Mouse (Mus musculus) kidney, embryonic 14.5 days (tissue): Measurements from ENCODE around the gene Plekhh3. TPM values are rescaled to one million over a fixed set of nuclear protein-coding genes. Genes with fewer than 3 reads are reported as not detected.

Experiments
- ATAC-seq: fragments of 200-750 bp; cut with Nextera tagmentation; 2 replicates; pipeline ENCODE4 v1.8.0; 2017; ENCODE audit warnings: moderate number of reproducible peaks, mild to moderate bottlenecking, moderate TSS enrichment, moderate library complexity; ENCODE audit not compliant: low FRiP score, low TSS enrichment
- H3K27ac ChIP-seq: fragments of 300-500 bp; sonication (generic); 2 replicates; pipeline ENCODE4 v1.5.1; 2014; ENCODE audit warnings: low read depth, mild to moderate bottlenecking, low read length, moderate library complexity, mixed read lengths
- H3K27me3 ChIP-seq: fragments of 300-500 bp; sonication (generic); 2 replicates; pipeline ENCODE4 v1.6.1; 2014; ENCODE audit warnings: mild to moderate bottlenecking, low read length; ENCODE audit not compliant: control insufficient read depth, insufficient read depth
- H3K36me3 ChIP-seq: fragments of 300-500 bp; sonication (generic); 2 replicates; pipeline ENCODE4 v1.6.1; 2014; ENCODE audit warnings: low read length, mixed read lengths; ENCODE audit not compliant: control insufficient read depth, insufficient read depth
- H3K4me1 ChIP-seq: fragments of 300-500 bp; sonication (generic); 2 replicates; pipeline ENCODE4 v1.6.1; 2014; ENCODE audit warnings: low read length, mixed read lengths; ENCODE audit not compliant: control insufficient read depth, insufficient read depth
- H3K4me2 ChIP-seq: fragments of 300-500 bp; sonication (generic); replicated peaks from 2 replicates; pipeline ENCODE4 v1.6.1; 2014; ENCODE audit warnings: low read depth, mild to moderate bottlenecking, low read length
- H3K4me3 ChIP-seq: fragments of 300-500 bp; sonication (generic); 2 replicates; pipeline ENCODE4 v1.5.1; 2014; ENCODE audit warnings: mild to moderate bottlenecking, low read length
- H3K9ac ChIP-seq: fragments of 300-500 bp; sonication (generic); 2 replicates; pipeline ENCODE4 v1.6.1; 2014; ENCODE audit warnings: low read depth, mild to moderate bottlenecking, low read length, moderate library complexity
- H3K9me3 ChIP-seq: fragments of 300-500 bp; sonication (generic); 2 replicates; pipeline ENCODE4 v1.6.1; 2016; ENCODE audit warnings: low read length; ENCODE audit not compliant: control insufficient read depth
- WGBS: fragments of 180-500 bp; shearing (Covaris S2); extraction: QIAGEN DNeasy Blood & Tissue Kit; methylation state at CpG from one replicate; pipeline ENCODE4 v1.1.7; 2014; 5-methylcytosine and 5-hydroxymethylcytosine counted together
- polyA plus RNA-seq: library from polyadenylated mRNA; unstranded; fragments of >200 nt; fragmentation: Nextera tagmentation; extraction: Ambion mirVana; gene quantifications from 2 replicates; pipeline ENCODE4 v1.2.1, GENCODE M21; 2014

The Plekhh3 gene
- polyA plus RNA-seq, 1 experiment from 2014 or later: 17.9 TPM

- no peaks in the 10 kb centered on the region for H3K27me3 ChIP-seq
Observed at GRCm38 (mm10) chr11:101154648-101155047, 16.5 kb downstream of the Plekhh3 start.

GRCm38 (mm10) chr11:101152825-101153224 lies 18.3 kb downstream of the Plekhh3 start:
- 70% methylated on average over 1 of the region's 1 CpGs for WGBS
- H3K9me3 ChIP-seq: no peaks in the 10 kb centered on the region
- H3K9ac ChIP-seq: no peak overlapping the region
- peaks cover 24% of the 10 kb centered on the region for H3K4me1 ChIP-seq
- no peak overlapping the region for H3K4me2 ChIP-seq
- H3K4me3 ChIP-seq: no peak overlapping the region
- ATAC-seq: no peak
- no peaks in the 10 kb centered on the region for H3K27me3 ChIP-seq
- H3K27ac ChIP-seq: no peak overlapping the region
- no peaks in the 10 kb centered on the region for H3K36me3 ChIP-seq

More at GRCm38 (mm10) chr11:101154648-101155047, 16.5 kb downstream of the Plekhh3 start:
- ATAC-seq: no peak
- Histone ChIP-seq H3K4me1 (peaks cover 12% of the 10 kb centered on the region; the same call in 1 of the 2 replicates), H3K9me3 (no peaks in the 10 kb centered on the region), H3K4me3 (no peak overlapping the region), H3K27ac (no peak overlapping the region), H3K4me2 (no peak overlapping the region), H3K36me3 (no peaks in the 10 kb centered on the region), H3K9ac (no peak overlapping the region)

- Histone ChIP-seq H3K9me3 (no peaks in the 10 kb centered on the region), H3K36me3 (no peaks in the 10 kb centered on the region), H3K4me2 (no peak overlapping the region), H3K27me3 (no peaks in the 10 kb centered on the region), H3K27ac (no peak overlapping the region), H3K4me1 (peaks cover 20% of the 10 kb centered on the region), H3K4me3 (no peak overlapping the region), H3K9ac (no peak overlapping the region)
- ATAC-seq: no peak
- whole genome bisulfite sequencing: 56% methylated on average over 2 of the region's 2 CpGs
Observed at GRCm38 (mm10) chr11:101151063-101151462, 20.1 kb downstream of the Plekhh3 start.

- H3K36me3 ChIP-seq: no peaks in the 10 kb centered on the region
- peak; percentile 82 for ATAC-seq
- H3K9ac ChIP-seq: peak overlapping the region; percentile 18; the same call in 1 of the 2 replicates
- no peaks in the 10 kb centered on the region for H3K27me3 ChIP-seq
- no peak overlapping the region; the same call in 1 of the 2 replicates for H3K4me2 ChIP-seq
- peaks cover 12% of the 10 kb centered on the region for H3K4me1 ChIP-seq
- 19% methylated on average over 9 of the region's 9 CpGs for WGBS
- H3K4me3 ChIP-seq: no peak overlapping the region
- H3K27ac ChIP-seq: peak overlapping the region; percentile 90
- no peaks in the 10 kb centered on the region for H3K9me3 ChIP-seq
Observed at GRCm38 (mm10) chr11:101149178-101150105, 21.7 kb downstream of the Plekhh3 start.

GRCm38 (mm10) chr11:101148751-101149150 lies 22.4 kb downstream of the Plekhh3 start:
- no peak overlapping the region; the same call in 1 of the 2 replicates for H3K4me2 ChIP-seq
- ATAC-seq: no peak
- H3K4me1 ChIP-seq: peaks cover 14% of the 10 kb centered on the region
- H3K27me3 ChIP-seq: no peaks in the 10 kb centered on the region
- 0 out of 2 replicates have a peak overlapping the region, but pooled peaks have one; percentile 18 for H3K9ac ChIP-seq
- H3K27ac ChIP-seq: peak overlapping the region; percentile 90
- H3K4me3 ChIP-seq: no peak overlapping the region
- no peaks in the 10 kb centered on the region for H3K9me3 ChIP-seq
- no peaks in the 10 kb centered on the region for H3K36me3 ChIP-seq
- 54% methylated on average over 10 of the region's 10 CpGs for WGBS

GRCm38 (mm10) chr11:101146377-101146776 lies 24.8 kb downstream of the Plekhh3 start:
- Histone ChIP-seq H3K4me3 (no peak overlapping the region), H3K36me3 (no peaks in the 10 kb centered on the region), H3K4me1 (peaks cover 18% of the 10 kb centered on the region), H3K9me3 (no peaks in the 10 kb centered on the region), H3K27ac (no peak overlapping the region), H3K27me3 (no peaks in the 10 kb centered on the region), H3K4me2 (no peak overlapping the region), H3K9ac (no peak overlapping the region)
- no peak for ATAC-seq
- WGBS: 24% methylated on average over 10 of the region's 10 CpGs

- H3K9ac ChIP-seq: peak overlapping the region; percentile 40; the same call in 1 of the 2 replicates
Observed at GRCm38 (mm10) chr11:101143338-101144225, 27.6 kb downstream of the Plekhh3 start.

GRCm38 (mm10) chr11:101142215-101142967 lies 28.8 kb downstream of the Plekhh3 start:
- no peak for ATAC-seq
- 88% methylated on average over 10 of the region's 10 CpGs for WGBS
- Histone ChIP-seq H3K4me3 (no peak overlapping the region), H3K36me3 (no peaks in the 10 kb centered on the region), H3K27ac (no peak overlapping the region), H3K4me1 (peaks cover 12% of the 10 kb centered on the region), H3K9me3 (no peaks in the 10 kb centered on the region), H3K9ac (no peak overlapping the region), H3K4me2 (no peak overlapping the region), H3K27me3 (no peaks in the 10 kb centered on the region; the same call in 1 of the 2 replicates)

More at GRCm38 (mm10) chr11:101143338-101144225, 27.6 kb downstream of the Plekhh3 start:
- Histone ChIP-seq H3K27ac (peak overlapping the region; percentile 47; the same call in 1 of the 2 replicates), H3K4me3 (peak overlapping the region; percentile 19), H3K4me1 (peaks cover 16% of the 10 kb centered on the region), H3K4me2 (peak overlapping the region; percentile 48), H3K9me3 (no peaks in the 10 kb centered on the region), H3K36me3 (no peaks in the 10 kb centered on the region), H3K27me3 (no peaks in the 10 kb centered on the region; the same call in 1 of the 2 replicates)
- 19% methylated on average over 18 of the region's 19 CpGs for WGBS
- ATAC-seq: peak; percentile 43
